Mouse (Mus musculus) CH12.LX (cell line): ENCODE data around the gene Syne1.

Source experiments
- CHD1 ChIP-seq: IDR thresholded peaks from 2 replicates; pipeline ENCODE4 v1.6.1; 2012; ENCODE audit warnings: low read depth, low read length, improper control_type of control experiment, inconsistent platforms
- CTCF ChIP-seq, 2 experiments: IDR thresholded peaks in 1 of 2; conservative IDR thresholded peaks in 1 of 2; 2 replicates each; pipeline ENCODE4 v1.5.1; 2011 to 2012; ENCODE audit warnings: low read depth in 2 of 2, low read length in 2 of 2, improper control_type of control experiment in 1 of 2, inconsistent platforms in 1 of 2, mild to moderate bottlenecking in 1 of 2, moderate library complexity in 1 of 2
- E2F4 ChIP-seq: IDR thresholded peaks from 2 replicates; pipeline ENCODE4 v1.6.1; 2011; ENCODE audit warnings: low read depth, low read length, improper control_type of control experiment; ENCODE audit not compliant: insufficient replicate concordance
- NELFE ChIP-seq: IDR thresholded peaks from 2 replicates; pipeline ENCODE4 v1.6.1; 2011; ENCODE audit warnings: low read depth, low read length, improper control_type of control experiment
- NRF1 ChIP-seq: IDR thresholded peaks from 2 replicates; pipeline ENCODE4 v1.6.1; 2014; ENCODE audit warnings: low read depth, mild to moderate bottlenecking, inconsistent platforms, low read length, improper control_type of control experiment, moderate library complexity
- POLR2A ChIP-seq: IDR thresholded peaks from 2 replicates; pipeline ENCODE4 v1.6.1; 2011; ENCODE audit warnings: low read depth, mild to moderate bottlenecking, improper control_type of control experiment, low read length
- ZNF384 ChIP-seq: IDR thresholded peaks from 2 replicates; pipeline ENCODE4 v1.6.1; 2012; ENCODE audit warnings: low read depth, low read length, improper control_type of control experiment, inconsistent platforms

GRCm38 (mm10) chr10:5491050-5491449 lies 60.2 kb downstream of the Syne1 start:
- TF ChIP-seq ZNF384 (no peak), CTCF (conservative IDR thresholded peaks at IDR 0.05 in 1 of 2, IDR thresholded peaks at IDR 0.05 in 1 of 2; ENCODE audit: low read depth in 2 of 2, low read length in 2 of 2) (no peak), CHD1 (no peak), E2F4 (no peak), POLR2A (no peak), NELFE (no peak), NRF1 (no peak)
